Mouse (Mus musculus): ENCODE data around the gene Ttc28. TPM values are rescaled to one million over a fixed set of nuclear protein-coding genes. Genes with fewer than 3 reads are reported as not detected.

Ttc28 gene
- total and polyA plus RNA-seq, 2 experiments from 2014 or later, result 14.5 to 50.4 TPM

DNA sequence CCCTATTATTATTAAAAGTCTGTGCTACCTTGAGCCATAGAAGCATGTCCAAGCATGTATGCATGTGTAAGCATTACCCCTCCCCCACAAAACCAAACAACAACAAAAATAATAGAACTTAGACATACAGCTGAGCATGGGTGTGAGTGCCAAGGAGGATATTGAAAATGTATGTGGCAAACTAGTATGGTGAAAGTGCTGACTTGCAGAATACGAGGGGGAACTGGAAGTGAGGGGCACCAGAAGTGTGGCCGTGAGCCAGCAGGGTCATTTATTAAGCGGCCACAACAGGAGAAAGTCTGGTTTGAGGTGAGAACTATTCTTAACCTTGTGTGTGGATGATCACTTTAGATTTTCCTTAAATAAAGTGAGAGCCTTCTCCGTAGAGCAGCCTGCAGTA is 148.7 kb downstream of the Ttc28 start:
- 0 out of 2 replicates have a peak, but pooled peaks cover 3% of the 10 kb centered on the region for H3K36me3 ChIP-seq (ENCODE audit: insufficient read depth)
- H3K27me3 ChIP-seq (ENCODE audit: insufficient read depth, low read length), result no peaks in the 10 kb centered on the region
- H3K9me3 ChIP-seq (ENCODE audit: low read length), result no peaks in the 10 kb centered on the region
- no peak overlapping the region for H3K4me2 ChIP-seq (ENCODE audit: low read depth)
- WGBS, result 51% methylated on average over 4 of the region's 4 CpGs
- no peak for TF ChIP-seq CTCF (IDR thresholded peaks at IDR 0.05; ENCODE audit: low read depth)
- DNase-seq (no peak), ATAC-seq (no peak)
- peak overlapping the region; percentile 46 for H3K27ac ChIP-seq (ENCODE audit: low read depth, low read length)
- no peak overlapping the region for H3K9ac ChIP-seq
- H3K4me3 ChIP-seq (ENCODE audit: low read depth, low read length), result no peak overlapping the region
- peaks cover 39% of the 10 kb centered on the region for H3K4me1 ChIP-seq (ENCODE audit: insufficient read depth)

DNA sequence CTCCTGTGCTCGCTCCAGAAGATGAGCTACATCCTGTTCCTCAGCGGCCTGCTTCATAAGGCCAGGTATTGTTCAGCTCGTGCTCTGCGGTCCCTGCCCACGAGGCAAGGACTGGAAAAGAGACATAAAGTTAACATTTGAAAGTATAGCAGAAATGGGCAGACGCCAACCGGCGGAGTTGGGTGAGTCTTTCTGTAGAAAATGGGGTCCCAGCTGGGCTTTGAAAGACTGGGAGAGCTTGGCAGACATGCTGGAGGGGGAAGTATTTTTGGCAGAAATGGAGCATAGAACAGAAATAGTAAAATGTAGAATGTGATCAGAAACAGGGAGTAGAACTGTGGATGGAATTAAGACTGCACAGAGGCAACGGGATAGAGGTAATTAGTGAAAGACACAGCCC is 149.3 kb downstream of the Ttc28 start:
- 40% methylated on average over 9 of the region's 9 CpGs for WGBS
- TF ChIP-seq CTCF (IDR thresholded peaks at IDR 0.05; ENCODE audit: low read depth), result no peak
- H3K27ac ChIP-seq (ENCODE audit: low read depth, low read length), result peak overlapping the region; percentile 46

GRCm38 (mm10) chr5:111032687-111033295 is 153.2 kb downstream of the Ttc28 start:
- H3K9ac ChIP-seq, result no peak overlapping the region
- no peaks in the 10 kb centered on the region for H3K9me3 ChIP-seq (ENCODE audit: low read length)
- no peak for TF ChIP-seq CTCF (IDR thresholded peaks at IDR 0.05; ENCODE audit: low read depth)
- H3K4me2 ChIP-seq (ENCODE audit: low read depth), result no peak overlapping the region
- H3K27me3 ChIP-seq (ENCODE audit: insufficient read depth, low read length), result no peaks in the 10 kb centered on the region
- H3K36me3 ChIP-seq (ENCODE audit: insufficient read depth), result 0 out of 2 replicates have a peak, but pooled peaks cover 3% of the 10 kb centered on the region
- no peak overlapping the region for H3K4me3 ChIP-seq (ENCODE audit: low read depth, low read length)
- no peak for ATAC-seq
- H3K4me1 ChIP-seq (ENCODE audit: insufficient read depth), result peaks cover 11% of the 10 kb centered on the region
- no peak for DNase-seq
- WGBS, result 67% methylated on average over 10 of the region's 10 CpGs
- H3K27ac ChIP-seq (ENCODE audit: low read depth, low read length), result no peak overlapping the region

More for the DNA sequence above, 149.3 kb downstream of the Ttc28 start:
- 0 out of 2 replicates have a peak, but pooled peaks cover 3% of the 10 kb centered on the region for H3K36me3 ChIP-seq (ENCODE audit: insufficient read depth)
- no peak overlapping the region for H3K4me3 ChIP-seq (ENCODE audit: low read depth, low read length)
- DNase-seq, result peak; percentile 80
- H3K9me3 ChIP-seq (ENCODE audit: low read length), result no peaks in the 10 kb centered on the region
- H3K9ac ChIP-seq, result 0 out of 2 replicates have a peak overlapping the region, but pooled peaks have one; percentile 6
- peaks cover 33% of the 10 kb centered on the region for H3K4me1 ChIP-seq (ENCODE audit: insufficient read depth)
- peak; percentile 42; the same call in 1 of the 2 replicates for ATAC-seq
- no peak overlapping the region for H3K4me2 ChIP-seq (ENCODE audit: low read depth)
- no peaks in the 10 kb centered on the region for H3K27me3 ChIP-seq (ENCODE audit: insufficient read depth, low read length)

GRCm38 (mm10) chr5:111033489-111033888 is 153.9 kb downstream of the Ttc28 start:
- Histone ChIP-seq H3K4me1 (ENCODE audit: insufficient read depth) (peaks cover 6% of the 10 kb centered on the region; the same call in 1 of the 2 replicates), H3K27ac (ENCODE audit: low read depth, low read length) (no peak overlapping the region), H3K4me3 (ENCODE audit: low read depth, low read length) (no peak overlapping the region), H3K27me3 (ENCODE audit: insufficient read depth, low read length) (no peaks in the 10 kb centered on the region), H3K4me2 (ENCODE audit: low read depth) (no peak overlapping the region), H3K9me3 (ENCODE audit: low read length) (no peaks in the 10 kb centered on the region), H3K36me3 (ENCODE audit: insufficient read depth) (0 out of 2 replicates have a peak, but pooled peaks cover 3% of the 10 kb centered on the region), H3K9ac (no peak overlapping the region)
- DNase-seq, result no peak
- ATAC-seq, result no peak
- over 99% methylated on average over 4 of the region's 4 CpGs for WGBS
- no peak for TF ChIP-seq CTCF (IDR thresholded peaks at IDR 0.05; ENCODE audit: low read depth)

DNA sequence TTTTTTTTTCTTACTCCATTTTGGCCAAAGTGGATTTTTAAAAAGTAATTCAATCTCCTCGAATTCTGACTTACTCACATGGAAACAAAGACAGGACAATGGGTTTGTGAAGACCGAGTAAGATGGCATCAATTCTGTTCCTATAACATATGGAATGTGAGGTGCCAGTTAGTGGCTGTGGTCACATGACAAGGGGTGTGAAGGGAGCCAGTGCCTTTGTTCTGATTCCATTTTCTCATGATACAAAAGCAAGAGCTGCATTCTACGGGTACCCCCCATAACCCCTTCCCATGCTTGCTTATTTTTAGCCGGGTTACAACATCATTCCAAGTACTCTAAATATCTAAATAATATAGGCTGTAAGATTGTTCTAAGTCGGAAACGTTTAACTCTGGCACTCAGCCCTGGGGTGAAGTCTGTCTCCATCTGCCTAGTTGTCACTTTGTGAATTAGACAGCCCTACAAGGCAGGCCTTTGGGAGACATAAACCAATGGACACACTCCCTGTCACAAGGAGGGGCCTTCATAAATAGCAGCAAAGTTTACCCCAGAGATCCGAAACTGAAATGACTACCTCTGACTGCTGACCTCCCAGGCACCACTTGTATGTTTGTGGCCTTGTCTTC is 157.6 kb downstream of the Ttc28 start:
- Histone ChIP-seq H3K27me3 (ENCODE audit: insufficient read depth, low read length) (no peaks in the 10 kb centered on the region), H3K4me3 (ENCODE audit: low read depth, low read length) (no peak overlapping the region), H3K27ac (ENCODE audit: low read depth, low read length) (peak overlapping the region; percentile 36), H3K4me1 (ENCODE audit: insufficient read depth) (peaks cover 19% of the 10 kb centered on the region), H3K36me3 (ENCODE audit: insufficient read depth) (no peaks in the 10 kb centered on the region), H3K4me2 (ENCODE audit: low read depth) (no peak overlapping the region), H3K9ac (no peak overlapping the region), H3K9me3 (ENCODE audit: low read length) (no peaks in the 10 kb centered on the region)
- TF ChIP-seq CTCF (IDR thresholded peaks at IDR 0.05; ENCODE audit: low read depth), result no peak
- ATAC-seq, result peak; percentile 38; the same call in 1 of the 2 replicates
- WGBS, result 50% methylated on average over 7 of the region's 7 CpGs
- no peak for DNase-seq

GRCm38 (mm10) chr5:111039771-111040170 is 160.2 kb downstream of the Ttc28 start:
- H3K27me3 ChIP-seq (ENCODE audit: insufficient read depth, low read length), result no peaks in the 10 kb centered on the region
- 0 out of 2 replicates have a peak overlapping the region, but pooled peaks have one; percentile 36 for H3K27ac ChIP-seq (ENCODE audit: low read depth, low read length)
- no peak for ATAC-seq
- H3K9ac ChIP-seq, result no peak overlapping the region
- peaks cover 37% of the 10 kb centered on the region for H3K4me1 ChIP-seq (ENCODE audit: insufficient read depth)
- H3K36me3 ChIP-seq (ENCODE audit: insufficient read depth), result no peaks in the 10 kb centered on the region
- H3K4me2 ChIP-seq (ENCODE audit: low read depth), result no peak overlapping the region
- H3K4me3 ChIP-seq (ENCODE audit: low read depth, low read length), result no peak overlapping the region
- no peaks in the 10 kb centered on the region for H3K9me3 ChIP-seq (ENCODE audit: low read length)
- 59% methylated on average over 6 of the region's 6 CpGs for WGBS
- DNase-seq, result no peak
- no peak for TF ChIP-seq CTCF (IDR thresholded peaks at IDR 0.05; ENCODE audit: low read depth)

DNA sequence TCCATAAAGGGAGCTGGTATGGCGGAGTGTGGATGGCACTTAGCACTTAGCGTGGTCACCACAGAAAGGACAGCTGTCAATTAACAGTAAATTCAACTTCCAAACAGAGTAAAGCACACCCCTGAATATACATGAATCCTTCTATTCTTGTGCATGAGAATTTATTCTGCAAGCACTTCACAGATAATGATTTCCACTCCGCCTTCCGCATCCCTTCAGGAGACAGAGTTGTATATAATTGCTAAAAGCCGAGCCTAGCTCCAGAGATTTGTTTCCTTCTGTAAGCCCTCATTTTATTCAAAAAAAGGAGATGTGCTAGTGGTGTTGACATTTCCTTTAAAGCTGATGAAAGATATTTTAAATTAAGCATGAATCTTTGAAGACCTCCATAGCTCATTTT is 162.3 kb downstream of the Ttc28 start:
- H3K36me3 ChIP-seq (ENCODE audit: insufficient read depth), result no peaks in the 10 kb centered on the region
- no peaks in the 10 kb centered on the region for H3K9me3 ChIP-seq (ENCODE audit: low read length)
- H3K4me1 ChIP-seq (ENCODE audit: insufficient read depth), result peaks cover 52% of the 10 kb centered on the region
- peak overlapping the region; percentile 54; the same call in 1 of the 2 replicates for H3K27ac ChIP-seq (ENCODE audit: low read depth, low read length)
- TF ChIP-seq CTCF (IDR thresholded peaks at IDR 0.05; ENCODE audit: low read depth), result no peak
- no peak overlapping the region for H3K4me3 ChIP-seq (ENCODE audit: low read depth, low read length)
- H3K27me3 ChIP-seq (ENCODE audit: insufficient read depth, low read length), result no peaks in the 10 kb centered on the region
- ATAC-seq, result peak; percentile 44
- no peak overlapping the region for H3K4me2 ChIP-seq (ENCODE audit: low read depth)
- WGBS, result 43% methylated on average over 5 of the region's 5 CpGs
- no peak for DNase-seq
- H3K9ac ChIP-seq, result no peak overlapping the region
